Mouse (Mus musculus): ENCODE measurements around the gene 9230112D13Rik.

DNA sequence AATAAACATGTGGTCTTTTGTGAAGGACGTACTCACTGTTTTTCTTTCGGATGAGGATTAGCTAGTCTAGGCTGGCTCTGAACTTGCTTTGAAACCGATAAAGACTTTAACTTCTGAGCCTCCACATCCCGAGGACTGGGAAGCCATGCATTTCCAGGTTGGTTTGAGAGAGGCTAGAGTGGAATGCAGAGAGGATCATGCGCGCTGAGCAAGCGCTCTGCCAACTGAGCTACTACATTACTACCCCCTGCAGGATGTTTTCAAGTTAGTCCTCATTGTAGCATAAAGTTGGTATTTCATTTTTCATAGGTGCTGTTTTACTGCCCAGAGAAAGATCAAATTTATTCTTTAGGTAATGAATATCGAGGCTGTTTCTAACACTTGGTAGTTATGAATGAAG is 36.4 kb downstream of the 9230112D13Rik start:
- TF ChIP-seq ZC3H11A (IDR thresholded peaks at IDR 0.05; ENCODE audit: low read depth, low read length) (no peak), POLR2A (IDR thresholded peaks at IDR 0.05; ENCODE audit: low read depth, low read length) (no peak), BHLHE40 (IDR thresholded peaks at IDR 0.05; ENCODE audit: low read depth, low read length) (no peak), ZKSCAN1 (IDR thresholded peaks at IDR 0.05; ENCODE audit: borderline replicate concordance, low read depth, low read length) (no peak), CHD2 (IDR thresholded peaks at IDR 0.05; ENCODE audit: low read length) (no peak), SIN3A (IDR thresholded peaks at IDR 0.05; ENCODE audit: low read length) (no peak), MYC (IDR thresholded peaks at IDR 0.05; ENCODE audit: low read depth, low read length) (no peak)
